Mouse (Mus musculus) liver, embryonic 11.5 days (tissue): Measurements from ENCODE around the gene Adgrv1. TPM values are rescaled to one million over a fixed set of nuclear protein-coding genes. Genes with fewer than 3 reads are reported as not detected.
"Not testable (repeated sequence)": the region's sequence is repeated elsewhere in the genome, so short reads cannot be mapped to it uniquely, and the experiment has no call there.

Experiments
- ATAC-seq: fragments of 200-750 bp; cut with Nextera tagmentation; replicated peaks from 2 replicates; pipeline ENCODE4 v1.8.0; 2017; ENCODE audit warnings: moderate number of reproducible peaks, mild to moderate bottlenecking, moderate TSS enrichment, moderate library complexity; ENCODE audit not compliant: low FRiP score
- DNase-seq: peaks from one replicate; pipeline ENCODE4 v3.0.0-alpha.2; 2017; ENCODE audit warnings: low spot score
- H3K27ac ChIP-seq: fragments of 300-500 bp; sonication (generic); 2 replicates; pipeline ENCODE4 v1.5.1; 2014; ENCODE audit warnings: mild to moderate bottlenecking, low read depth, low read length, control low read depth
- H3K27me3 ChIP-seq: fragments of 300-500 bp; sonication (generic); replicated peaks from 2 replicates; pipeline ENCODE4 v1.6.1; 2014; ENCODE audit warnings: low read length, mixed read lengths; ENCODE audit not compliant: control insufficient read depth, insufficient read depth
- H3K36me3 ChIP-seq: fragments of 300-500 bp; sonication (generic); 2 replicates; pipeline ENCODE4 v1.6.1; 2014; ENCODE audit warnings: mild to moderate bottlenecking, low read length, moderate library complexity, mixed read lengths; ENCODE audit not compliant: control insufficient read depth, insufficient read depth
- H3K4me1 ChIP-seq: fragments of 300-500 bp; sonication (generic); replicated peaks from 2 replicates; pipeline ENCODE4 v1.6.1; 2014; ENCODE audit warnings: low read length, mixed read lengths; ENCODE audit not compliant: control insufficient read depth, insufficient read depth
- H3K4me2 ChIP-seq: fragments of 300-500 bp; sonication (generic); 2 replicates; pipeline ENCODE4 v1.6.1; 2014; ENCODE audit warnings: mild to moderate bottlenecking, control low read depth, moderate library complexity
- H3K4me3 ChIP-seq: fragments of 300-500 bp; sonication (generic); 2 replicates; pipeline ENCODE4 v1.5.1; 2014; ENCODE audit warnings: low read depth, low read length, control low read depth
- H3K9ac ChIP-seq: fragments of 300-500 bp; sonication (generic); 2 replicates; pipeline ENCODE4 v1.6.1; 2014; ENCODE audit warnings: low read depth, low read length, control low read depth
- H3K9me3 ChIP-seq: fragments of 300-500 bp; sonication (generic); 2 replicates; pipeline ENCODE4 v1.6.1; 2016; ENCODE audit warnings: low read length, inconsistent platforms, mixed read lengths; ENCODE audit not compliant: control insufficient read depth
- WGBS: fragments of 180-500 bp; shearing (Covaris S2); extraction: QIAGEN DNeasy Blood & Tissue Kit; methylation state at CpG from one replicate; pipeline ENCODE4 v1.1.7; 2014; 5-methylcytosine and 5-hydroxymethylcytosine counted together
- polyA plus RNA-seq: library from polyadenylated mRNA; unstranded; fragments of >200 nt; fragmentation: Nextera tagmentation; extraction: Ambion mirVana; gene quantifications from 2 replicates; pipeline ENCODE4 v1.2.1, GENCODE M21; 2014

Adgrv1 gene
- polyA plus RNA-seq, 1 experiment from 2014 or later: 0.58 TPM

- no peak for DNase-seq
Observed at GRCm38 (mm10) chr13:81279351-81279736, 353.6 kb downstream of the Adgrv1 start.

GRCm38 (mm10) chr13:81278669-81279350 is 354.1 kb downstream of the Adgrv1 start:
- WGBS: 76% methylated on average over 2 of the region's 2 CpGs
- H3K36me3 ChIP-seq: no peaks in the 10 kb centered on the region
- ATAC-seq: no peak
- no peak overlapping the region for H3K4me3 ChIP-seq
- H3K27ac ChIP-seq: no peak overlapping the region
- no peak overlapping the region for H3K4me2 ChIP-seq
- no peak overlapping the region for H3K9ac ChIP-seq
- no peak for DNase-seq
- no peaks in the 10 kb centered on the region for H3K9me3 ChIP-seq
- no peaks in the 10 kb centered on the region for H3K4me1 ChIP-seq
- H3K27me3 ChIP-seq: no peaks in the 10 kb centered on the region

More at GRCm38 (mm10) chr13:81279351-81279736, 353.6 kb downstream of the Adgrv1 start:
- WGBS: 72% methylated on average over 5 of the region's 5 CpGs
- no peak overlapping the region for H3K4me2 ChIP-seq
- H3K4me3 ChIP-seq: no peak overlapping the region
- H3K27me3 ChIP-seq: no peaks in the 10 kb centered on the region
- no peaks in the 10 kb centered on the region for H3K4me1 ChIP-seq
- ATAC-seq: no peak
- no peak overlapping the region for H3K27ac ChIP-seq
- no peaks in the 10 kb centered on the region for H3K36me3 ChIP-seq
- no peak overlapping the region for H3K9ac ChIP-seq
- no peaks in the 10 kb centered on the region for H3K9me3 ChIP-seq

DNA sequence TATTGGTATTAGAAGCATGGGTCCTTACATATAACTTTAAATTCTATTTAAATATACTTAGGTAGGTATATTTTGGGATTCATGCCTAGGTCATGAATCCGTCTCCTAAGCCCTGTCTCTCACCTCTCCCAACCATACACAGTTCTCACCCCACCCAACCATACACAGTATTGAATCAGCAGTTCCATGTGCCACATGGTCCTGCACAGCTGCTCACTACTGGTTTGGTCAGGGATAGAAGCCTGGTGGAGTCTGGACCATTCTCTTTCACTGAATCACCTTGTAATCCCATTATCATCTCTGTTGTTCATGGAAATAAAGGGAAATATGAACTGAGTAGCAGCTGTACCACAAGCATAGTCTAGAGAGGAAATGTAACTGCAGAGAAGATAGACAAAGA is 359.1 kb downstream of the Adgrv1 start:
- H3K27ac ChIP-seq: no peak overlapping the region

GRCm38 (mm10) chr13:81270396-81270795 is 362.6 kb downstream of the Adgrv1 start:
- Histone ChIP-seq H3K36me3 (no peaks in the 10 kb centered on the region), H3K4me1 (no peaks in the 10 kb centered on the region), H3K4me3 (no peak overlapping the region), H3K9me3 (no peaks in the 10 kb centered on the region), H3K9ac (no peak overlapping the region), H3K27ac (no peak overlapping the region), H3K27me3 (no peaks in the 10 kb centered on the region), H3K4me2 (no peak overlapping the region)
- WGBS: 73% methylated on average over 6 of the region's 6 CpGs
- DNase-seq (no peak), ATAC-seq (no peak)

More for the DNA sequence above, 359.1 kb downstream of the Adgrv1 start:
- Histone ChIP-seq H3K27me3 (no peaks in the 10 kb centered on the region), H3K9ac (no peak overlapping the region), H3K4me1 (no peaks in the 10 kb centered on the region), H3K4me3 (no peak overlapping the region), H3K4me2 (no peak overlapping the region), H3K36me3 (no peaks in the 10 kb centered on the region), H3K9me3 (no peaks in the 10 kb centered on the region)
- no peak for ATAC-seq
- DNase-seq: no peak
- 82% methylated on average over 1 of the region's 1 CpGs for WGBS

- 61% methylated on average over 6 of the region's 6 CpGs for WGBS
- DNase-seq: no peak
- ATAC-seq: no peak
- Histone ChIP-seq H3K4me2 (no peak overlapping the region), H3K27me3 (no peaks in the 10 kb centered on the region), H3K9ac (no peak overlapping the region), H3K36me3 (no peaks in the 10 kb centered on the region), H3K9me3 (no peaks in the 10 kb centered on the region), H3K4me1 (no peaks in the 10 kb centered on the region), H3K4me3 (no peak overlapping the region), H3K27ac (no peak overlapping the region)
Observed at GRCm38 (mm10) chr13:81269056-81269455, 363.9 kb downstream of the Adgrv1 start.

GRCm38 (mm10) chr13:81267489-81267888 is 365.5 kb downstream of the Adgrv1 start:
- H3K36me3 ChIP-seq, H3K27me3 ChIP-seq, H3K9ac ChIP-seq, ATAC-seq, DNase-seq, H3K4me2 ChIP-seq, H3K4me3 ChIP-seq, H3K9me3 ChIP-seq, H3K27ac ChIP-seq, H3K4me1 ChIP-seq: not testable (repeated sequence)
- 69% methylated on average over 4 of the region's 4 CpGs for WGBS

- ATAC-seq: no peak
- no peaks in the 10 kb centered on the region for H3K9me3 ChIP-seq
- H3K4me2 ChIP-seq: no peak overlapping the region
- no peak overlapping the region for H3K4me3 ChIP-seq
- H3K36me3 ChIP-seq: no peaks in the 10 kb centered on the region
- no peaks in the 10 kb centered on the region for H3K4me1 ChIP-seq
- H3K27me3 ChIP-seq: no peaks in the 10 kb centered on the region
- H3K9ac ChIP-seq: no peak overlapping the region
- 86% methylated on average over 1 of the region's 1 CpGs for WGBS
- no peak for DNase-seq
- no peak overlapping the region for H3K27ac ChIP-seq
Observed at GRCm38 (mm10) chr13:81264465-81264864, 368.5 kb downstream of the Adgrv1 start.

- no peaks in the 10 kb centered on the region for H3K4me1 ChIP-seq
- H3K36me3 ChIP-seq: no peaks in the 10 kb centered on the region
- no peak overlapping the region for H3K4me3 ChIP-seq
- H3K4me2 ChIP-seq: no peak overlapping the region
- 77% methylated on average over 2 of the region's 2 CpGs for WGBS
- ATAC-seq (no peak), DNase-seq (no peak)
- H3K9me3 ChIP-seq: no peaks in the 10 kb centered on the region
- no peak overlapping the region for H3K9ac ChIP-seq
- no peak overlapping the region for H3K27ac ChIP-seq
- H3K27me3 ChIP-seq: no peaks in the 10 kb centered on the region
Observed at GRCm38 (mm10) chr13:81241181-81241580, 391.8 kb downstream of the Adgrv1 start.

DNA sequence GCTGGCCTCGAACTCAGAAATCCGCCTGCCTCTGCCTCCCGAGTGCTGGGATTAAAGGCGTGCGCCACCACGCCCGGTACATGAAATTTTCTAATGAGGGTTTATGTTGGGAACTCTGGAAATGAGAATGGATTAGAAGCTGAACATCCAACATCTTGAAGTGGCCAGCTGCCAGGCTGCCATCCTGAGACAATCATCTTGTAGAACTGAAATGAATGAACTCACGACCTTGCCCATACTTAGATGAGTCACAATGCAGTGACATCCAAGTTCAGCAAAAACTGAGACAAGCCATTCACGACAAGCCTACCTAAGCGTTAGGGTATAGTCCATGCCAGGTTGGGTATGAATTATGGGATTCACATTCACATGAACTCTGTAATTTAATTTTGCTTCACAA is 393.1 kb downstream of the Adgrv1 start:
- H3K4me2 ChIP-seq: no peak overlapping the region
- no peak overlapping the region for H3K9ac ChIP-seq
- H3K36me3 ChIP-seq: no peaks in the 10 kb centered on the region
- no peaks in the 10 kb centered on the region for H3K27me3 ChIP-seq
- no peaks in the 10 kb centered on the region for H3K4me1 ChIP-seq
- ATAC-seq (no peak), DNase-seq (no peak)
- H3K9me3 ChIP-seq: no peaks in the 10 kb centered on the region
- no peak overlapping the region for H3K4me3 ChIP-seq
- no peak overlapping the region for H3K27ac ChIP-seq
- WGBS: 87% methylated on average over 9 of the region's 10 CpGs
